Mouse (Mus musculus): ENCODE results near the gene 9230104L09Rik.
A peak's percentile ranks its signal among the peaks of the same experiment; 100 is the strongest.

Gene 9230104L09Rik

GRCm38 (mm10) chr2:148864966-148865365, at the start of gene 9230104L09Rik:
Gene 9230104L09Rik, minus strand, starts transcription at chr2:148865038.
- DNase-seq (ENCODE audit: low spot score): no peak

GRCm38 (mm10) chr2:148902286-148902685, 37.4 kb upstream of the 9230104L09Rik start:
- peak; percentile 23 for DNase-seq (ENCODE audit: low spot score)

- no peak for DNase-seq (ENCODE audit: low spot score)
Observed at GRCm38 (mm10) chr2:148900305-148900704, 35.5 kb upstream of the 9230104L09Rik start.

GRCm38 (mm10) chr2:148896219-148896618, 31.4 kb upstream of the 9230104L09Rik start:
- DNase-seq (ENCODE audit: low spot score): no peak

GRCm38 (mm10) chr2:148893107-148893506, 28.3 kb upstream of the 9230104L09Rik start:
- DNase-seq (ENCODE audit: low spot score): no peak

- DNase-seq (ENCODE audit: low spot score): no peak
Observed at GRCm38 (mm10) chr2:148890021-148890851, 25.4 kb upstream of the 9230104L09Rik start.

- DNase-seq (ENCODE audit: low spot score): no peak
Observed at GRCm38 (mm10) chr2:148889331-148890010, 24.6 kb upstream of the 9230104L09Rik start.

GRCm38 (mm10) chr2:148888872-148889271, 24.0 kb upstream of the 9230104L09Rik start:
- DNase-seq (ENCODE audit: low spot score): no peak

- no peak for DNase-seq (ENCODE audit: low spot score)
Observed at GRCm38 (mm10) chr2:148884738-148885137, 19.9 kb upstream of the 9230104L09Rik start.

GRCm38 (mm10) chr2:148879199-148879598, 14.4 kb upstream of the 9230104L09Rik start:
- no peak for DNase-seq (ENCODE audit: low spot score)

GRCm38 (mm10) chr2:148878641-148879130, 13.8 kb upstream of the 9230104L09Rik start:
- no peak for DNase-seq (ENCODE audit: low spot score)

- no peak for DNase-seq (ENCODE audit: low spot score)
Observed at GRCm38 (mm10) chr2:148877016-148877770, 12.4 kb upstream of the 9230104L09Rik start.

- peak; percentile 81 for DNase-seq (ENCODE audit: low spot score)
Observed at GRCm38 (mm10) chr2:148875335-148875811, 10.5 kb upstream of the 9230104L09Rik start, which contains the start of gene Cst3. Gene Cst3, minus strand, starts transcription at chr2:148875692.

- DNase-seq (ENCODE audit: low spot score): no peak
Observed at GRCm38 (mm10) chr2:148874617-148875334, 9.9 kb upstream of the 9230104L09Rik start.

GRCm38 (mm10) chr2:148874224-148874616, 9.4 kb upstream of the 9230104L09Rik start:
- DNase-seq (ENCODE audit: low spot score): no peak

- no peak for DNase-seq (ENCODE audit: low spot score)
Observed at GRCm38 (mm10) chr2:148872860-148873259, 8.0 kb upstream of the 9230104L09Rik start.

- no peak for DNase-seq (ENCODE audit: low spot score)
Observed at GRCm38 (mm10) chr2:148870526-148870925, 5.7 kb upstream of the 9230104L09Rik start.

GRCm38 (mm10) chr2:148868959-148869358, 4.1 kb upstream of the 9230104L09Rik start:
- no peak for DNase-seq (ENCODE audit: low spot score)

- no peak for DNase-seq (ENCODE audit: low spot score)
Observed at GRCm38 (mm10) chr2:148861693-148862092, 3.1 kb downstream of the 9230104L09Rik start.

GRCm38 (mm10) chr2:148860993-148861392, 3.8 kb downstream of the 9230104L09Rik start:
- DNase-seq (ENCODE audit: low spot score): no peak

- DNase-seq (ENCODE audit: low spot score): no peak
Observed at GRCm38 (mm10) chr2:148857506-148857905, 7.3 kb downstream of the 9230104L09Rik start.

Data from left cerebral cortex, adult 11 months (tissue).